ENCODE assay signal across 8 mouse cellular contexts in genomic region chr11:50325496-50326301, GRCm38 (mm10). TPM values are rescaled to one million over a fixed set of nuclear protein-coding genes. Genes with fewer than 3 reads are reported as not detected.
DNase-seq lines count a peak whose midpoint lies in the region; ATAC-seq and TF ChIP-seq lines count a peak whose summit lies in the region.

TSS of gene Canx (minus strand) at chr11:50325673.

- H3K4me3 ChIP-seq in cortical plate, adult 2 months (ENCODE audit: insufficient read depth, low read length) = peak within 1 kb of the TSS; percentile 62
- peak within 1 kb of the TSS; percentile 97 for H3K4me3 ChIP-seq in megakaryocyte, embryonic 14.5 days (replicated peaks)

- peak; percentile 97 for DNase-seq in gastrocnemius, adult 8-10 months (ENCODE audit: low spot score in 2 of 2)
- DNase-seq in hindlimb bud, embryonic 11.5 days (ENCODE audit: extremely low spot score, low read depth, low spot score) = peak; percentile 100
- peak; percentile 99 for DNase-seq in left cerebral cortex, adult 8-10 months (ENCODE audit: low spot score in 2 of 2)
- DNase-seq in right cerebral cortex, postnatal 10 days (ENCODE audit: low spot score in 2 of 2) = peak; percentile 99
- DNase-seq in urinary bladder, postnatal 25 days (ENCODE audit: low spot score) = peak; percentile 95

- no peaks in the 10 kb centered on the region for H3K9me3 ChIP-seq in megakaryocyte, embryonic 14.5 days

- peak; percentile 98 for ATAC-seq in activated CD4-positive, CD25-positive, alpha-beta regulatory T cell, adult 4 months

- peaks cover 5% of the 10 kb centered on the region; the same call in 1 of the 2 replicates for H3K4me1 ChIP-seq in cortical plate, adult 2 months (ENCODE audit: control insufficient read depth, insufficient read depth, low read length)
- peaks cover 49% of the 10 kb centered on the region for H3K4me1 ChIP-seq in megakaryocyte, embryonic 14.5 days

- peaks cover 19% of the 10 kb centered on the region for H3K36me3 ChIP-seq in megakaryocyte, embryonic 14.5 days (replicated peaks; ENCODE audit: low read length)

- H3K27ac ChIP-seq in cortical plate, adult 2 months (ENCODE audit: insufficient read depth, low read length) = peak within 1 kb of the TSS; percentile 82

- TF ChIP-seq POLR2A in cortical plate, adult 2 months (IDR thresholded peaks at IDR 0.05; ENCODE audit: extremely low read depth, insufficient read depth, low read length) = peak; percentile 93

- H3K27me3 ChIP-seq in megakaryocyte, embryonic 14.5 days (replicated peaks) = no peaks in the 10 kb centered on the region

- no peak for TF ChIP-seq CTCF in cortical plate, adult 2 months (IDR thresholded peaks at IDR 0.05; ENCODE audit: extremely low read depth, insufficient read depth, low read length)

RNA-seq across cellular contexts. Expression of gene Canx, which starts in this region (rescaled TPM):
- 100 to 1,000 TPM; 179 to 210 TPM for polyA plus RNA-seq in activated CD4-positive, CD25-positive, alpha-beta regulatory T cell, adult 4 months (2017; shearing (Covaris generic))
- polyA plus RNA-seq in cortical plate, adult 2 months (2012; rRNA removed) = 229 and 257 TPM in 2 replicates
- total RNA-seq in gastrocnemius, adult 8-10 months (2022) = 100 to 1,000 TPM; 104 to 122 (median 111) TPM
- total RNA-seq in left cerebral cortex, adult 8-10 months (2022) = 100 to 1,000 TPM; 371 to 437 (median 413) TPM
- polyA plus RNA-seq in megakaryocyte, embryonic 14.5 days (2012; ENCODE audit: insufficient read depth, low replicate concordance) = 4.5 and 79.1 TPM in 2 replicates

Comparison
In these comparisons a context has a peak if more than half of its experiments do, and no peak if none do; other contexts are left out.
1. Peak in every context shown above with its lines: DNase-seq, ATAC-seq, H3K4me3 ChIP-seq and H3K27ac ChIP-seq.